Mouse (Mus musculus) right cerebral cortex, postnatal 36 days (tissue): ENCODE data around the gene Kmt2e.

ENCODE experiments used
- DNase-seq, 2 experiments: peaks; one replicate each; pipeline ENCODE4 v3.0.0; 2022; ENCODE audit warnings: low spot score in 2 of 2, mixed read lengths in 1 of 2

Kmt2e gene

DNA sequence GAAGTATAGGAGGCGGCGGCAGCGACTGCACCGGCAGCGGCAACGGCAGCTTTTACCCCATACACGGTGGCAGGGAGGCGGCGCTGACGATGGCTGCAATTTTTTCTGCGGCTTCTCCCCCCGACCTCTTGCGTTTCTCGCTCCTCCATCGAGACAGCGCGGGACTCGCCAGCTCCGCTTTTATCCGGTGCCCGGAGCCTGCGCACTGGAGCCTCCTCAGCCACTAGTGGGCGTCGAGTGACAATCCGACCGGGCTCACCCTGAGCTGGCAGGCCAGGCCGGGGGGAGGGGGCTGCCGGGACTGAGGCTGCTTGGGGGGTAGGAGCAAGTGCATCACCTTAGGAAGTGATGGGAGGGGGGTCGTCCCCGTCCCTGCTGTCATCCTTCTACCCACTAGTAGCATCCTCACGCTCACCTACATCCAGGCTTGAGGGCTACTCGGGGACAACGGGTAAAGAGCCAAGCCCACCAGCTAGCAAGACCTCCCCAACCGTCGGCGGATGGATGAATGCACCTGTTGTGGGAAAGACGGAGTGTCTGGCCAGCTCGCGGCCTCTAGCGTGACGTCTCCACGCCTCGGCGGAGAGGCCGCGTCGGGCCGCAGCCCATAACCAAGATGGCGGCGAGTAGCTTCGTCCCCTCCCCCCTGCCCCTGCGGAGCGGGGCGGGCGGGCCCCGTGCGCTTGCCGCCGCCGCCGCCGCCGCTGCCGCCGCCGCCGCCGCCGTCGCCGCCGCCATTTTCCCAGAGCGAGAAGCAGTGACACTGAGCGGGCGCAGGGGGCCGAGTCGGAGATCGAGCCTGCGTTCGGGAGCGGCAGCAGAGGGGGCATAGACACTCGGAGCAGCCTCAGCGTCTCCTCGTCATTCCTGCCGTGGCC lies at the start of gene Kmt2e:
Gene Kmt2e, plus strand, starts transcription at position 722 of the 878 bp plus-strand sequence.
- DNase-seq: peak; percentile 89 to 91

DNA sequence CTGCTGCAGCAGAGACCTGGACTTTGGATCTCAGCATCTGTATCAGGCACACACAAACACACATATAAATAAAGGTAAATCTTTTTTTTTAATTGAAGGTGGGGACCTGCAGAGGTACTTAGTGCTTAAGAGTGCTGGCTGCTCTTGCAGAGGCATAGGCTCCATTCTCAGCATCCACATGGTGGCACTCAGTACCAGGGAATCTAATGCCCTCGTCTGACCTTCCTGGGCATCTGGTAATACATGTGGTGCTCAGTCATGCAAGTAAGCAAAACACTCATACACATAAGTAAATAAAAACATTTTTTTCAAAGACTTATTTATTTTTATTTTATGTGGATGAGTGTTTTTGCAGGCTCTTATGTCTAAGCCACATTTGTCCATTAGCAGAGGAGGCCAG lies 49.1 kb upstream of the Kmt2e start:
- no peak for DNase-seq

DNA sequence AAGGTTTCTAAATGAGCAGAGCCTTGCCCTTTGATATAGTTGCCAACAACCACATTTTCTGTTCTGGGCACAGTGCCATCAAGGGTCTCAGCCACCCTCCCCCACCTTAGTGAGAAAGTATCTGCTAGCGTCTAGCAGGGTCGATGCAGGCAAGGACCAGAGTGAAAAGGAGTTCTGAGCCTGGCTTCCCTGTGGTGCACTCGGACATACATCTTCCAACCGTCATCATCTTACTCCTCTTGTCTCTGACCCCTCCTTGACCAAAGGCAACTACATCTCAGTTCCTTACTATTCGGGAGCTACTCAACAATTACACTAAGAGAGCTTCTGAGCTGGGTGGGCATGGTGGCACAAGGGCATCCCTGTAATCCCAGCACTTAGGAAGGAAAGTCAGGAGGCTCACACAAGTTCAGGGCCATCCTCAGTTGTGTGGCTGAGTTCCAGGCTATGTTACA lies 48.5 kb upstream of the Kmt2e start:
- DNase-seq: no peak

DNA sequence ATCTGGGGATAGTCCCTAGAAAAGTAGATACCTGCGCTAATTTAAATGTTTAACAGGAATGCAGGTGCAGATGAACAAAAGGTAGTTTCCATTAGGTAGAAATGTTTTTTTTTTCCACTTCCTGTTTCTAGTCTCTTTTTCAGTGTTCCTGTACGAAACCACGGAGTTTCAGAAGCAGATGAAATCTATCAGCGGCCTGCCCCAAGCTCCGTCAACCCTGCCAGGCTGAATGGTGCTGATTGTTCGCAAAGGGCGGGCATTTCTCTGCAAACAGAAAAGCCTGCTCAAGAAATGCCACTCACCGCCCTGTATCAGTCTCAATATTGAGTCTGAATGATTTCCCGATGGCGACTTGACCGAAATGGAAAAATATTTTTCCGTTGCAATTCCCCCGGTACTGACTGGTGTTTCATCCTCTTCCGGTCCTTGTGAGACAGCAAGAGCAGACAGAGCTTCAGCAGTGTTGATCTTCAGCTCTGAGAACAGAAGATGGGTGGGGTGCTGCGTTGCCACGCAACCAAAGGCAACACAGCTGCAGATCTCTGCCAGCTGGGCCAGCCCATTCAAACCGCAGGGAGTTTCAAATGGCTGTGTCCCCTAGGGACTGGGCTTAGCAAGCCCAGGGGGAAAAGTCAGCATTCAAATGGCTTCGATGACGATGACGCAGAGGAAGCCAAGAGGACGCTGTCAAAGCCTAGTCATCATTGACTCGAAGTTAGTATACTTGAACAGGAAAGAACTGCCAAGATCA lies 47.5 kb upstream of the Kmt2e start:
- peak; percentile 76 to 88 for DNase-seq

DNA sequence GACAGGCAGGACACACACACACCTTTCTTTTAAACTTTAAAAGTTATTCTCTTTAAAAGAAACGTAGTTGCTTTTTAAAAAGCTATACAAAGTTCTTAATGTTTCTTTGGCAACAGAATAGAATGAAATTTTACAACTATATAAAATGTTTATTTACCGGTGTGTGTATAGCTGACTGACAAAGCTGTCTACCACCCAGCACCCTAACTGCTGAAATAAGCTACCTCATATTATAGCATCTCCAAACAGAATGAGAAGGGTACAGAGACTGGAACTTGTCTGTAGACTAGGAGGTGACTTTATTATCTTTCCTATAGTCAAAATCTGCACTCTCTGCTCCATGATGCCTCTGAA lies 47.0 kb upstream of the Kmt2e start:
- no peak for DNase-seq

DNA sequence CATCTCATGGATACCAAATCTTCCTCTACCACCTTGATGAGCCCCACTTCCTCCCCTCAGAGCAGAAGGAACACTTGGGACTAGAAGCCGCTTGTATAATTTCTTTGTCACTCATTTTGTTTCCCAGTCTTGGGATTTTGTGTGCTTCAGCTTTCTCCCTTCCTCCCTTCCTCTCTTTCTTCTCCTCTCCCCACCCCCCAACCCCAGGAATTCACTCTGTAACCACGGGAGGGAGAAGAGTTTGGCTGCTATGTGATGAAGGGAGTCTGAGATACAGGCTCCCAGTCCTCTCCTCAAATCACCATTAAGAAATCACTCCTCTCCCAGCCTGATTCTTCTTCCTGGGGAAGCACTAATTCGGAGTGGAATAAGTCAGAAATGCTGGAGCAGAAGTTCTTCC lies 46.1 kb upstream of the Kmt2e start:
- no peak for DNase-seq

DNA sequence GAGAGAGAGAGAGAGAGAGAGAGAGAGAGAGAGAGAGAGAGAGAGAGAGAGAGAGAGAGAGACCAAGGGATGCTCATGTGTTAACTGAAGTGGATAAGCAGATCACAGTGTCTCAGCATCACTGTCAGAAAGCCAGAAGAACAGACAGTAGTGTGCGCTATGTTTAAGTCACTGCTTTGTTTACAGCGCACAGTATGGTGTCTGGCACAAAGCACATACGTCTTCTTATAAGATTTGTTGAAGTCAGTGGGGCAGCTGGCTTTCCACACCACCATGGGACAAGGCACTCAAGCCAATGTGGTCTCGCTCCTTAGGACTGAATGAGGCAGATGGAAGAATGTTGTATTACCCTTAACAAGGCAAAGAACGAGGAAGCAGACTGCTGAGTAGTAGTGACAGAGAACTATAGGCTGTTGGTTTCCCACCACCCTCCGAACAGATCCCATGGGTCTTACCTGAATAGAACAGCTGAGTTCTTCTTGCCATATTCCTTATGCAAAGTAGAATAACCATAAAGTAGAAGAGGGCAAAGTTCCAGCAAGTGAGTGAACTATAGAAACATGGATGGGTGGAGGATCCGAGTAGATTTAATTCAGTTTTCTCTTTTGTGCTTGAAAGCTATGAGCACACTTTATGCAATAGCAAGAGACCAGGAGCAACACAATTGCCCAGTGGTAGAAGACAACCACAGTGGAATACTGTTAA lies 44.5 kb upstream of the Kmt2e start:
- no peak for DNase-seq

DNA sequence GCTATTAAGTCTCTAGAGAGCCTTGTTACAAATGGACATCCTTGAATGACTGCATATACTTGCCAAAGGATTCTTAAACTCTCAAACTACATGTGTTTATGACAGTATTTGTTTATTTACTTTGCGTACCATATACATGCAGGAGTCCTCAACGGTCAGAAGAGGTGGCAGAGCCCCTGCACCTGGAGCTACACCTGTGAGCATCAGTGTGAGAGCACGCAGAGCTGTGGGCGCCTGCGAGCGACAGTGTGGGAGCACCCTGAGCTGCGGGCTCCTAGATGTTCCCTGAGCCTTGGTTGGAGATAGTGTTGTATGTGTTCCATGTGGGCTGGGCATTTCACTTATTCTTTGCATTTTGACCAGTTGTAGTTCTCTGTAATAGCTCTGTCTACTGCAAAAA lies 42.5 kb upstream of the Kmt2e start:
- DNase-seq: no peak

DNA sequence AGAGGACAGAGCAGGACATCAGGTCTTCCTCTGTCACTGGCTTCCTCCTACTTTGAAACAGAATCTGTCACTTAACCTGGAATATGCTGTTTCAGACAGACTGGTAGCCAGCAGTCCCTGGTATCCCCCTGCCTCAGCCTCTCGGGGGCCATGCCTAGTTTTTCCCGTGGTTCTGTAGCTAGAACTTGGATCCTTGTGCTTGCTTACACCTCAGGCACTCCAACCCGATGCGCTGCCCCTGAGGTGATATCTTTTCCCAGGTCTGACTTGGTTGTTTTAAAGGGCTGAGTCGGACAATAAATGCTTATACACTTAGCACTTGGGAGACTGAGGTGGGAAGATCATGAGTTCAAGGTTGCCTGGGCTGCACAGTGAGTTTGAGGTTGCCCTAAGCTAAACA lies 40.4 kb upstream of the Kmt2e start:
- no peak for DNase-seq

DNA sequence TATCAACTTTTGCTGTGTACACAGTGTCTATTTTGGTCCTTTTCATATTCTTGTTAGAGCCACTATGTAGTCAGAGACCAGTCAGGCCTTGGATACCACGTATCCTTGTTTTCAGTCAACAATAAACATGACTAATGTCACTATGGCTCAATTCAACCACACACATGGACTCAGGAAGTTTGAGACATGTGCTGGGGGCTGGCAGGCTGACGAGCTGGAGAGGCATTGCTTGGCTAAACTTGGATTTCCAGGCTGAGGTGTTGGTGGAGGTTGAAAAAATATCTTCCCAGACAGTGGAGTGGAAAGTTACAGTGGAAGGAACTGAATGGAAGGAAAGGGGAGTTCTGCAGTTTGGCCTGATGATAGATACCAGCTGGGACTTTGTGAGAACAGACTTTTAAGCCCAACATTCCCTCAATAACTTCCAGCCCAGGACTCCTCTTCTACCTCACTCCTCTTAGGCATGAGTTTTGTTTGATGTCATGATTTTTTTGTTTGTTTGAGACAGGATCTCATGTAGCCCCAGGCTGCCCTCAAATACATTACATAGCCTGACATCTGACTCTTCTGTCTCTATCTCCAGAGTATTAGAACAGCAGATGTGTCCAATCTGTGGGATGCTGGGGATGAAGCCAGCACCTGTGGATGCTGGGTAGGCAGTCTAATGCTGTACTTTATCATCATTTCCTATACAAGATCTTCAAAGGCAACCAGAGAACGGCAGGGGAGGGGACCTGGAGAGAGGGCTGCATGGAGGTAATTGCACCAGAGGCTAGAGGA lies 39.7 kb upstream of the Kmt2e start:
- DNase-seq: peak in 1 of 2 experiments; percentile 72

DNA sequence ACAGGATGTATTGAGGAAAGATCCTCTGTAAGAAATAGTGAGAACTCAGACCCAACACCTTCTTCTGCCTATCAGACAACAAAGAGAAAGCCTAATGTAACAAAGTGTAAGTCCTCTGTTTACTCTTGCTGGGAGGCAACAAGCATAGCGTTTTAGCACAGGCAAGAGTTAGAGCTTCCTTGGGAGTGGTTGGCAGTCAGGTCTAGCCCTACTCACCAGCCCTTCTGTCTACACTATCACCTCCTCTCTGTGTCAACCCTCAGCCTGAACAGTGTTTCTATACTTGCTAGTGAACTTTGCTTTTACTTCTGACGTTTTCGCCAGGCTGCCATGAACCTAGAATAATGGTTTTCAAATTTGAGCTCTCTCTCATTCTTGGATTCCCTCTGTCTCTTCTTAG lies 38.5 kb upstream of the Kmt2e start:
- no peak for DNase-seq

DNA sequence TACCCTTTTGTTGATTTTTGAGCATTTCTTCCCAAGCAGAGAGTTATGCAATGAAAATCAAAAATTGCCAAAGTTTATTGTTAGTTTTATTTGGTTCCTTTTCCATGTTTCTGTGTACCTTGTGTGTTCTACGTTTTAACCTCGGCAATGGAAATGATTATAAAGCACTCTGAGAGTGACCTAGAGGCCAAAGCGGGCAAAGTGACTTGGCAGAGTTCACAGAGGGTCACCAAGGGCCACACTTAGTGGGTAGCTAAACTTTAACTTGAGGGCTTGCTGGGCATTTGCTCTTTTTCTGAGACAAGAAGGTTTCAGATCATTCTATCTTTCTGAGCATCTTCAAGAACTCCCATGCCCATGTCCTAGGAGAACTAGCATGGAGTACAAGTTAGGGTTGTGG lies 37.5 kb upstream of the Kmt2e start:
- DNase-seq: no peak

DNA sequence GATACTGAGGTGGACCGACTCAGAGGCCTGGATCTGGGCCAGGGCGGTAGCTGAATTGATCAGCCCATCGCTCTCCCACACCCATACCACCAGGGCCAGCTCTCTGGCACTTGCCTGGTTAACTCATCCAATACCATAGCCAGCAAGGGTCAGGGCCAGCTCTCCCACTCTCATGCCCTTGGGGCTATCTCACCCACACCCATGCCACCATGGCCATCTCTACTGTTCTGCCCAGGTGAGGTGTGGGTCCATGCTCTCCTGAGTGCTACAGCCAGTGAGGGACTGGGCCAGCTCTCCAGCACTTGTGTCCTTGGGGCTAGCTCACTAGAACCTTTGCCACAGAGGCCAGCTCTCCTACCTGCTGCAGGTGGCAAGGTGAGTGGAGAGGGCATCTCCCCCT lies 34.1 kb upstream of the Kmt2e start:
- no peak for DNase-seq

DNA sequence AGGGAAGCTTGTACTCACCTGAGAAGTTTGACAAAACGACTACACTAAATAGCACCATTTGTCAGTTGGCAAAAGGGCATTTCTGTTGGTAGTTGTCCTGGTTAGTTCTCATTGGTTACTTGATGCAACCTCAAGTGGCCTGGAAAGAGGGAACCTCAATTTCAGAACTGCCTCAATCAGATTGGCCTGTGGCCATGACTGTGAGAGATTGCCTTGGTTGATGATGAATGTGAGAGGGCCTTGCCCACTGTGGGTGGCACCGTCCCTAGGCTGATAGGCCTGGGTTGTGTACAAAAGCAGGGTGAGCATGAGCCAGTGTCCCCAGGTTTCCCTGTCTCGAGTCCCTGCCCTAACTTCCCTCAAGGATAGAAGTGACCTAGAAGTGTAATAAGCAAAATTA lies 33.4 kb upstream of the Kmt2e start:
- no peak for DNase-seq

DNA sequence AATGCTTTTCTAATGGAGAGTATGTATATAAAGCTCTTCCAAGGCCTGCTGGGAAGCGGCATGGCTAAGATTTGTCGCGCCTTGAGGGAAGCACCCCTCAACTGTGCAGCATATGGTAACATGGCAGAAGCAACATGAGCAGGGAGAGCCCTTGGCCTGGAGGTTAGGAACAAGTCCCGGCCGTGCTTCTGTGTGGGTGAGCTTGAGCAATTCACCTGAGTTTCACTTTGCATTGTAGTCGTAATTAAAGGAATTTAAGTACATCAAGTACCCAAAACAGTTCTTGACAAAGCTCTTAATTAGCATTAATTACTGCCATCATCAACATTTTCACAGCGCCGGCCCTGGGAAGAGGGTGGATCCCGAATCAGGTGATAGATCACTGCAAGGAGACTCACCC lies 32.9 kb upstream of the Kmt2e start:
- no peak for DNase-seq

DNA sequence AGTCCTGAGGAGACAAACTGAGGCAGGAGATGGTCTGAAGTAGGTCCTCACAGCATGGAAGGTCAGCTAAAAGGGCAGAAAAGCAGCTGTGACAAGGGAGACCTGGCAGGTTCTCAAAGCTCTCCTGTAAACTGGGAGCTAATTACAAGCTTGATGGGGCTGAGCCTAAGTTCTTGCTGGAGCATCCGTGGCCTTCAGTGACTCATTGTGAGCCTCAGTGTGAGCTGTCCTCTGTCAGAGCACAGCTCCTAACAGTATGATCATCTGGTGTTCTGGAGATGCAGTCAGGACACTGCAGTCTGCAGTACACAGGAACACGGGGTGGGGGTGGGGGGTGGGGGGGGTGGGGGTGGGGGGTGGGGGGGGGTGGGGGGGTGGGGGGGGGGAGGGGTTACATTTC lies 32.2 kb upstream of the Kmt2e start:
- DNase-seq: no peak

DNA sequence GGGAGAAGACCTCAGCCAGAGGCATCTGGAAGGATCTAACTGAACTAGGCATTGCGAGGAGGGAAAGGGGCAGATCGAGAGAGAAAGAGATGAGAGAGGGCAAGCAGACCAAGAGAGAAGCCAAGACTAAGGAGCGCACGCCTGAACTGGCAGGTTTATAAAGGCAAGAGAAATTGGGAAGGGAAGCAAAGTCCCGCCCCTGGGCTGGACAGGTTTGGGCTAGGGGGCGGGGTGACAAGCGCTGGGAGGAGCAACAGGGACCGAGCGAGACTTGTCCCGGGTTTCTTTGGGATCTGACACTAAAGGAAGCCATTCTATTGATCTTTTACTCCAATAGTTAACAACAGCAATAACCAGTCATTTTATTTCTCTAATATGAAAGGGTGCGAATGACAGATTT lies 31.1 kb upstream of the Kmt2e start:
- DNase-seq: no peak

DNA sequence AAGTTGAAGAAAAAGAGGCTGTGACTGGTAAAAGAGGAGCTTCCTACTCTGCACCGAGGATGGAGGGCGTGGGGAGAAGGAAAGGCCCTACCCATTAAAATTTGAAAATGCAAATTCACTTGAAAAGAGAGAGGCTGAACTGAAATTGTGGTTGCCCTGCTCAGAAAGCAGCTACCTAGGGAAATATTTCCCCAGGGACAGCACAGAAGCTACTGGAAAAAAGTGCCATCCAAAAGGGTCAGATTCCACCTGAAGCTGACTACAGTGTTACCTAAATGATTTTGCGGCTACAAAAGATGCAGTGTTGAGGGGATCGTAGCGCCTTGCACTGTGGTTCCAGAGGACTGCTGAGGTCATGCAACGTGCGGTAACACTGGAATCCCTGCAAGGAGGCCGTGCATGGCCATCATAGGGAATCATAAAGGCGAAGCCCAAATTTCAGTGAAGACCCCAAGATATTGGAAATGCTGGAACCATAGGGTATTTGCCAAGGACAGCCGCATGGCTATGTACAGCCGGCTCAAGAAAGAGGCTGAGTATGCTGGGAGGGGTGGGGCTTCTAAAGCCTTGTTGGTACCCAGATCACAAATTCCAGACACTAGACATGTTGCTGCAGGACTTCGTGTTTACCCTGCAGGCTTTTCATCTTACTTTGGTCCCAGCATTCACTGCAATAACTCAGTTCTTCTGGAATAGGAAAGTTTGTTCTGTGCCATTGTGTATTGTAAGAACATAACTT lies 28.4 kb upstream of the Kmt2e start:
- DNase-seq: no peak

DNA sequence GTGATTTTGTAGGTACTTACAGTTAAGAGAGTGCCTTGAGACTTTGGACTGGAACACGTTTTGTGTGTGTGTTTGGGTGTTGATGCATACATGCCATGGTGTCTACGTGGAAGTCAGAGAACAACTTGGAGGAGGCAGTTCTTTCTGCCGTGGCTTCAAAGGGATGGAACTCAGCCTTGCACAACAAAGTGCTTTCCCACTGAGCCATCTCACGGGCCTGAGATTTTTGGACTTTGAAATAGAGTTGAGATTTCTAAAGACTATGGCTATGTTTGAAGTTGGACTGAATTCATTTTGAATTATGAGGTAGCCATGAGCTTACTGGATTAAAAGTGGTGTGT lies 27.9 kb upstream of the Kmt2e start:
- DNase-seq: no peak

DNA sequence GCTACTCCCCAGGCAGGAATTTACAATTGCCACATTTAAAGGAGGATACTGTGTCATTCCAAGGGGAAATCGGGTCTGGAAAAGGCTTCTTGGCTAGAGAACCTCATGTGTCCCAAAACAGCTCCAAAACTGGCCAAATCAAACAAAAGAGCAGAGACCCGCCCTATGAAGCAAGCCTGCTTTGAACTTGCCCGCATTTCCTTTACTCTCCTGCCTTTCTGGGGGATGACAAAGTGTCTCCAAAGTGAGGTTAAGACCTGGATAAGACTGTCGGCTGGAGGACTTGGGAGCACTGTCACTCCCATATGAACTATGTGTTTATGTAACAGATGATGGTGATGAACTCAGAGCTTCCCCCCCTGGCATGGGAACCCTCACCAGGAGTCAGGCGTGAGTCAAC lies 26.1 kb upstream of the Kmt2e start:
- no peak for DNase-seq

DNA sequence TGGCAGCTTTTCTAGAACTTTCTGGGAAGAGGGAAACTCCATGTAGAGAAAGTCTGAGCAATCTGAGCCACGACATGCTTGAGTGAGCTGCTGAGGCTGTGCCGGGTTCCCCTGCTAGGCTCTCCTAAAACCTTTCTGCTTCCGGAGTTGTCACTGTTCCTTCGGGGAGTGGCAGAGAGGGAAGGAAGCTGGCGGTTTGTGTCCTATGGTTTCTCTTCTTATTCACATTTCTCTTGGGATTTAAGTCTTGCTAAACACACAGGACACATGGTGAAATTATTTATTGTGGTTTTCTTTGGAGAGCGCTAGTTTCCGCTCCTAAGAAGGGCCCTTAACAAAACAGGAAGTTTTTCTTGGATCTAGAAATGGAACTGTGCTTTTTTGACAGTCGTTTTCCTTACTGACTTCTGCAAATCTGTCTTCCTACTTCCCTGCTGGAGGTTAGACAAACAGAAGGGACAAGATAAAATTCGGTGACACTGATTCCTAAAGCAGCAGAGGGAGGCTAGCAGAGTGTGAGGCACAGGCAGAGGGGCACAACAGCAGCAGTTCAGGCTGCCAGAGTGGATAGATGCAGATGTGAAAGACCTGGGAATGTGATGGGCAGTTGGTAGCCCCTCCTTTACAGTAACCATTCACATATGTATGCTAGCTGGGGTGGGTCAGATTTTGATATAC lies 24.1 kb upstream of the Kmt2e start:
- DNase-seq: no peak
